21 mouse cellular contexts compared by ENCODE assay signal in genomic region chr8:124831531-124831930, GRCm38 (mm10). TPM values are rescaled to one million over a fixed set of nuclear protein-coding genes. Genes with fewer than 3 reads are reported as not detected.
DNase-seq lines count a peak whose midpoint lies in the region; ATAC-seq and TF ChIP-seq lines count a peak whose summit lies in the region.
"Had no signal": no experiment of that assay in that cellular context is flagged by ENCODE, and none has a peak within 500 bp of the region (broad histone marks: within the 10 kb centered on the region; RNA-seq: fewer than 3 reads in every experiment).

No protein-coding gene starts in this region.

- no peak overlapping the region for H3K4me3 ChIP-seq in heart, postnatal 0 days (ENCODE audit: low read depth, low read length)
- H3K4me3 ChIP-seq in heart, embryonic 12.5 days: no peak overlapping the region
- no peak overlapping the region for H3K4me3 ChIP-seq in MEL (ENCODE audit: control insufficient read depth in 1 of 2, insufficient read depth in 1 of 2, low read depth in 2 of 2, low read length in 2 of 2)
- H3K4me3 ChIP-seq in brown adipose tissue, adult 24 weeks (ENCODE audit: insufficient read depth, low read depth, low read length): peak overlapping the region; percentile 61
- H3K4me3 ChIP-seq in midbrain, embryonic 15.5 days: no peak overlapping the region
- H3K4me3 ChIP-seq: embryonic facial prominence, embryonic 10.5 days; forebrain, embryonic 13.5 days; heart, embryonic 15.5 days; hindbrain, embryonic 15.5 days had no signal

- no peak overlapping the region for H3K4me2 ChIP-seq in heart, postnatal 0 days (ENCODE audit: low read depth, low read length)
- H3K4me2 ChIP-seq in heart, embryonic 12.5 days: no peak overlapping the region
- H3K4me2 ChIP-seq in midbrain, embryonic 15.5 days: no peak overlapping the region
- H3K4me2 ChIP-seq: forebrain, embryonic 13.5 days; heart, embryonic 15.5 days; hindbrain, embryonic 15.5 days had no signal

- TF ChIP-seq RAD21 in MEL (IDR thresholded peaks at IDR 0.05; ENCODE audit: low read depth, low read length): no peak

- no peaks in the 10 kb centered on the region for H3K27me3 ChIP-seq in heart, postnatal 0 days (ENCODE audit: control insufficient read depth, insufficient read depth, low read length)
- peaks cover 15% of the 10 kb centered on the region for H3K27me3 ChIP-seq in heart, embryonic 12.5 days (replicated peaks)
- no peaks in the 10 kb centered on the region for H3K27me3 ChIP-seq in MEL (ENCODE audit: control insufficient read depth in 1 of 2, insufficient read depth in 2 of 2, low read length in 2 of 2)
- H3K27me3 ChIP-seq in midbrain, embryonic 15.5 days (replicated peaks): no peaks in the 10 kb centered on the region; the same call in 1 of the 2 replicates
- H3K27me3 ChIP-seq: heart, embryonic 15.5 days; hindbrain, embryonic 15.5 days had no signal

- no peak for TF ChIP-seq POLR2A in MEL (IDR thresholded peaks at IDR 0.05; ENCODE audit: control insufficient read depth in 1 of 2, insufficient read depth in 1 of 2, low read depth in 1 of 2, low read length in 2 of 2, poor library complexity in 1 of 2)

- no peak overlapping the region for H3K9ac ChIP-seq in heart, postnatal 0 days (replicated peaks; ENCODE audit: low read depth, low read length)
- H3K9ac ChIP-seq in heart, embryonic 12.5 days: no peak overlapping the region
- H3K9ac ChIP-seq in MEL (ENCODE audit: control insufficient read depth, low read depth, low read length, poor library complexity, severe bottlenecking): no peak overlapping the region
- no peak overlapping the region for H3K9ac ChIP-seq in midbrain, embryonic 15.5 days
- H3K9ac ChIP-seq: forebrain, embryonic 13.5 days; forebrain, postnatal 0 days; heart, embryonic 15.5 days; hindbrain, embryonic 15.5 days had no signal

- DNase-seq in adrenal gland, postnatal 10 days: peak; percentile 73
- no peak for DNase-seq in adrenal gland, adult 8-10 months
- DNase-seq in heart, postnatal 0 days (ENCODE audit: low spot score): peak; percentile 3
- peak; percentile 16 for DNase-seq in MEL (ENCODE audit: low read depth, low spot score)
- DNase-seq: cerebellum, adult 2 months; cerebellum, postnatal 10 days; forebrain, postnatal 0 days; gastrocnemius, postnatal 14 days; heart, postnatal 36 days had no signal

- H3K79me2 ChIP-seq in MEL (ENCODE audit: control insufficient read depth, insufficient read depth, low read length, poor library complexity): no peaks in the 10 kb centered on the region

- H3K9me3 ChIP-seq in heart, postnatal 0 days (replicated peaks; ENCODE audit: control insufficient read depth, low read length): no peaks in the 10 kb centered on the region
- no peaks in the 10 kb centered on the region for H3K9me3 ChIP-seq in heart, embryonic 12.5 days (replicated peaks)
- no peaks in the 10 kb centered on the region for H3K9me3 ChIP-seq in MEL (replicated peaks; ENCODE audit: insufficient read depth, low read length)
- no peaks in the 10 kb centered on the region for H3K9me3 ChIP-seq in midbrain, embryonic 15.5 days
- H3K9me3 ChIP-seq: embryonic facial prominence, embryonic 10.5 days; forebrain, embryonic 13.5 days; heart, embryonic 15.5 days; hindbrain, embryonic 15.5 days had no signal

- no peak for ATAC-seq in heart, postnatal 0 days (ENCODE audit: insufficient read depth, low read depth)
- no peak for ATAC-seq in heart, embryonic 12.5 days (ENCODE audit: insufficient number of reproducible peaks, low FRiP score)
- no peak for ATAC-seq in cerebellum, adult (ENCODE audit: insufficient number of reproducible peaks, low FRiP score, low TSS enrichment)
- ATAC-seq in midbrain, embryonic 15.5 days (replicated peaks): no peak
- ATAC-seq: activated CD4-positive, CD25-positive, alpha-beta regulatory T cell, adult 4 months; forebrain, embryonic 13.5 days; forebrain, postnatal 0 days; inflammation-experienced regulatory T-cells, adult 6 months; intestine, postnatal 0 days had no signal

- TF ChIP-seq CTCF in heart, postnatal 0 days (IDR thresholded peaks at IDR 0.05; ENCODE audit: low read depth): no peak
- TF ChIP-seq CTCF in MEL (IDR thresholded peaks at IDR 0.05 in 2 of 3, conservative IDR thresholded peaks at IDR 0.05 in 1 of 3; ENCODE audit: control insufficient read depth in 1 of 3, insufficient read depth in 1 of 3, low read depth in 2 of 3, low read length in 3 of 3, poor library complexity in 1 of 3, severe bottlenecking in 1 of 3): no peak

- no peaks in the 10 kb centered on the region for H3K36me3 ChIP-seq in heart, postnatal 0 days (replicated peaks; ENCODE audit: control insufficient read depth, insufficient read depth, low read length)
- no peaks in the 10 kb centered on the region for H3K36me3 ChIP-seq in heart, embryonic 12.5 days
- H3K36me3 ChIP-seq in MEL (ENCODE audit: control insufficient read depth in 1 of 2, insufficient read depth in 2 of 2, low read length in 2 of 2): no peaks in the 10 kb centered on the region
- H3K36me3 ChIP-seq in midbrain, embryonic 15.5 days (replicated peaks): peaks cover 17% of the 10 kb centered on the region; the same call in 1 of the 2 replicates
- H3K36me3 ChIP-seq: embryonic facial prominence, embryonic 10.5 days; heart, embryonic 15.5 days had no signal

- no peak for TF ChIP-seq EP300 in heart, postnatal 0 days (IDR thresholded peaks at IDR 0.05; ENCODE audit: low read depth)
- TF ChIP-seq EP300 in MEL (IDR thresholded peaks at IDR 0.05; ENCODE audit: low read depth in 1 of 2, low read length in 2 of 2): no peak

- H3K27ac ChIP-seq in heart, postnatal 0 days (ENCODE audit: low read depth): no peak overlapping the region
- H3K27ac ChIP-seq in heart, embryonic 12.5 days (ENCODE audit: poor library complexity, severe bottlenecking): no peak overlapping the region
- no peak overlapping the region for H3K27ac ChIP-seq in MEL (ENCODE audit: control insufficient read depth, low read depth, low read length)
- H3K27ac ChIP-seq in brown adipose tissue, adult 24 weeks (replicated peaks; ENCODE audit: low read depth, low read length): peak overlapping the region; percentile 98
- no peak overlapping the region for H3K27ac ChIP-seq in midbrain, embryonic 15.5 days
- H3K27ac ChIP-seq: embryonic facial prominence, embryonic 10.5 days; forebrain, embryonic 13.5 days; heart, embryonic 15.5 days; hindbrain, embryonic 15.5 days had no signal

- WGBS in heart, postnatal 0 days: 84% methylated on average over 6 of the region's 6 CpGs
- WGBS in heart, embryonic 12.5 days: 81% methylated on average over 6 of the region's 6 CpGs
- 82% methylated on average over 6 of the region's 6 CpGs for WGBS in midbrain, embryonic 15.5 days

- H3K4me1 ChIP-seq in heart, postnatal 0 days (ENCODE audit: control insufficient read depth, insufficient read depth): peaks cover 28% of the 10 kb centered on the region
- peaks cover 23% of the 10 kb centered on the region for H3K4me1 ChIP-seq in heart, embryonic 12.5 days (replicated peaks)
- peaks cover 0 to 3% of the 10 kb centered on the region in 2 experiments; a peak in 1 of 4 replicates for H3K4me1 ChIP-seq in MEL (ENCODE audit: control insufficient read depth in 1 of 2, insufficient read depth in 2 of 2, low read length in 2 of 2)
- peaks cover 9% of the 10 kb centered on the region; the same call in 1 of the 2 replicates for H3K4me1 ChIP-seq in brown adipose tissue, adult 24 weeks (ENCODE audit: control insufficient read depth, insufficient read depth, insufficient read length, low read length)
- no peaks in the 10 kb centered on the region for H3K4me1 ChIP-seq in midbrain, embryonic 15.5 days
- H3K4me1 ChIP-seq: forebrain, embryonic 13.5 days had no signal

RNA-seq across cellular contexts. Expression of gene Gnpat, which starts 31.3 kb away (rescaled TPM):
- 100 to 1,000 TPM; 126 to 173 TPM for total RNA-seq in adrenal gland, postnatal 10 days (2021)
- total RNA-seq in adrenal gland, adult 8-10 months (2022): 100 to 1,000 TPM in 3 of 4 experiments, 10 to 100 TPM in 1; 93.8 to 131 (median 107) TPM
- total RNA-seq in heart, postnatal 0 days (2014; rRNA removed; ENCODE audit: low replicate concordance): 77.2 and 117 TPM in 2 replicates
- 114 and 115 TPM in 2 replicates for polyA plus RNA-seq in heart, postnatal 0 days (2015; fragmentation: Nextera tagmentation; extraction: Ambion mirVana)
- polyA plus RNA-seq in heart, embryonic 12.5 days (2016; fragmentation: Nextera tagmentation; extraction: Ambion mirVana): 109 and 116 TPM in 2 replicates
- 74.3 and 86.8 TPM in 2 replicates for total RNA-seq in MEL (2012; rRNA removed)
- 100 to 1,000 TPM; 117 to 637 TPM for polyA plus RNA-seq in MEL (2012; ENCODE audit: insufficient read depth in 1 of 2, insufficient read length in 2 of 2, low read depth in 1 of 2, low replicate concordance in 2 of 2, missing spikeins in 1 of 2)
- polyA plus RNA-seq in brown adipose tissue, adult 24 weeks (2012; ENCODE audit: insufficient read depth, insufficient read length, missing spikeins): 133 and 153 TPM in 2 replicates
- 77.5 and 83.9 TPM in 2 replicates for polyA plus RNA-seq in midbrain, embryonic 15.5 days (2015; fragmentation: Nextera tagmentation; extraction: Ambion mirVana)

RNA-seq across cellular contexts. Expression of gene 2810004N23Rik, which starts 31.4 kb away (rescaled TPM):
- 10 to 100 TPM; 23.6 to 27.4 TPM for total RNA-seq in adrenal gland, postnatal 10 days (2021)
- 10 to 100 TPM; 27.5 to 31.3 (median 29.2) TPM for total RNA-seq in adrenal gland, adult 8-10 months (2022)
- total RNA-seq in heart, postnatal 0 days (2014; rRNA removed; ENCODE audit: low replicate concordance): 45.9 and 49.9 TPM in 2 replicates
- polyA plus RNA-seq in heart, postnatal 0 days (2015; fragmentation: Nextera tagmentation; extraction: Ambion mirVana): 49.6 and 50.2 TPM in 2 replicates
- polyA plus RNA-seq in heart, embryonic 12.5 days (2016; fragmentation: Nextera tagmentation; extraction: Ambion mirVana): 57.1 and 59.4 TPM in 2 replicates
- 57.5 and 64.0 TPM in 2 replicates for total RNA-seq in MEL (2012; rRNA removed)
- 10 to 100 TPM; 54.8 to 68.9 TPM for polyA plus RNA-seq in MEL (2012; ENCODE audit: insufficient read depth in 1 of 2, insufficient read length in 2 of 2, low read depth in 1 of 2, low replicate concordance in 2 of 2, missing spikeins in 1 of 2)
- polyA plus RNA-seq in brown adipose tissue, adult 24 weeks (2012; ENCODE audit: insufficient read depth, insufficient read length, missing spikeins): 12.9 and 17.1 TPM in 2 replicates
- polyA plus RNA-seq in midbrain, embryonic 15.5 days (2015; fragmentation: Nextera tagmentation; extraction: Ambion mirVana): 27.4 and 28.3 TPM in 2 replicates

RNA-seq across cellular contexts. Expression of gene Trim67, which starts 38.6 kb away (rescaled TPM):
- 1 to 10 TPM; 2.9 to 6.5 TPM for total RNA-seq in adrenal gland, postnatal 10 days (2021)
- 1 to 10 TPM in 3 of 4 experiments, under 1 TPM in 1; 0.99 to 2.9 (median 1.3) TPM for total RNA-seq in adrenal gland, adult 8-10 months (2022)
- total RNA-seq in heart, postnatal 0 days (2014; rRNA removed; ENCODE audit: low replicate concordance): 0.04 and 0.08 TPM in 2 replicates
- polyA plus RNA-seq in heart, postnatal 0 days (2015; fragmentation: Nextera tagmentation; extraction: Ambion mirVana): 0.07 and 0.08 TPM in 2 replicates
- 0.24 and 0.33 TPM in 2 replicates for polyA plus RNA-seq in heart, embryonic 12.5 days (2016; fragmentation: Nextera tagmentation; extraction: Ambion mirVana)
- total RNA-seq in MEL (2012; rRNA removed): not detected in 2 replicates
- under 1 TPM in 1 of 2 experiments, not detected in 1; 0.06 TPM for polyA plus RNA-seq in MEL (2012; ENCODE audit: insufficient read depth in 1 of 2, insufficient read length in 2 of 2, low read depth in 1 of 2, low replicate concordance in 2 of 2, missing spikeins in 1 of 2)
- polyA plus RNA-seq in brown adipose tissue, adult 24 weeks (2012; ENCODE audit: insufficient read depth, insufficient read length, missing spikeins): 7.1 and 8.0 TPM in 2 replicates
- 29.2 and 30.8 TPM in 2 replicates for polyA plus RNA-seq in midbrain, embryonic 15.5 days (2015; fragmentation: Nextera tagmentation; extraction: Ambion mirVana)
- polyA plus RNA-seq: activated CD4-positive, CD25-positive, alpha-beta regulatory T cell, adult 4 months; inflammation-experienced regulatory T-cells, adult 6 months; kidney, embryonic 14.5 days had no signal
